ENCODE assay signal across 17 mouse cellular contexts in the genomic region with DNA sequence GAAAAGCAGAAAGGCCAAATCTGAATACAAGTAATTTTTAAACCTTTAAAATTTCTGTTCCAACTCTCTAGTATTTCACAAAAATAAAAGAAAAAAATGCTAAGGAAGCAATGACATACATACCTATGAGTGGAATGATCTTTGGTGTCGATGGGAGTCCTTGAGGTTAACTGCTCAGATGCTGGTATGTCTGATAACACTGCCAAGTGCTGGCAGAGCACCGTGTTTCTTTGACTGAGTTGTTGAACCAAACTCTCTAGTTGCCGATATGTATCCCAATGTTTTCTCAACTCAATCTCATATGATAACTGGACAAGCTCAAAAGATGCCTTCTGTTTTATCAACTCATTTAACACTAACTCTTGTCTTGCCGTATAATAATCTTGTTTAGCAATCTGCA. TPM values are rescaled to one million over a fixed set of nuclear protein-coding genes. Genes with fewer than 3 reads are reported as not detected.
A peak's percentile ranks its signal among the peaks of the same experiment; 100 is the strongest.
DNase-seq lines count a peak whose midpoint lies in the region; ATAC-seq lines count a peak whose summit lies in the region.
"Had no signal": no experiment of that assay in that cellular context is flagged by ENCODE, and none has a peak within 500 bp of the region (broad histone marks: within the 10 kb centered on the region; RNA-seq: fewer than 3 reads in every experiment).

No protein-coding gene starts in this region.

- peaks cover 11% of the 10 kb centered on the region; the same call in 1 of the 2 replicates for H3K36me3 ChIP-seq in lung, embryonic 15.5 days
- H3K36me3 ChIP-seq: midbrain, embryonic 15.5 days had no signal

- no peak overlapping the region for H3K9ac ChIP-seq in lung, embryonic 15.5 days
- H3K9ac ChIP-seq: hindbrain, embryonic 14.5 days; limb, embryonic 12.5 days; midbrain, embryonic 15.5 days had no signal

- H3K4me2 ChIP-seq in lung, embryonic 15.5 days: peak overlapping the region; percentile 8; the same call in 1 of the 2 replicates
- H3K4me2 ChIP-seq: hindbrain, embryonic 14.5 days; limb, embryonic 12.5 days; midbrain, embryonic 15.5 days had no signal

- WGBS in lung, embryonic 15.5 days: 50% methylated on average over 4 of the region's 4 CpGs

- ATAC-seq in lung, embryonic 15.5 days (ENCODE audit: borderline replicate concordance, extremely low read depth, low FRiP score, low TSS enrichment): no peak
- 0 out of 2 replicates have a peak, but pooled peaks have one; percentile 10 for ATAC-seq in megakaryocyte progenitor cell, adult 5-6 weeks (replicated peaks; ENCODE audit: poor library complexity)
- ATAC-seq: midbrain, embryonic 15.5 days had no signal

- no peak overlapping the region for H3K4me3 ChIP-seq in lung, embryonic 15.5 days
- H3K4me3 ChIP-seq: limb, embryonic 12.5 days; midbrain, embryonic 15.5 days had no signal

- intact Hi-C loops in heart, postnatal 14 days (cut with DNase I): no loop called here

- peaks cover 27% of the 10 kb centered on the region for H3K4me1 ChIP-seq in lung, embryonic 15.5 days

- no peaks in the 10 kb centered on the region for H3K27me3 ChIP-seq in lung, embryonic 15.5 days
- H3K27me3 ChIP-seq: limb, embryonic 12.5 days; midbrain, embryonic 15.5 days had no signal

- no peaks in the 10 kb centered on the region for H3K9me3 ChIP-seq in lung, embryonic 15.5 days
- H3K9me3 ChIP-seq: limb, embryonic 12.5 days; midbrain, embryonic 15.5 days had no signal

- H3K27ac ChIP-seq in lung, embryonic 15.5 days: no peak overlapping the region
- H3K27ac ChIP-seq: hindbrain, embryonic 14.5 days; limb, embryonic 12.5 days; midbrain, embryonic 15.5 days had no signal

- peak; percentile 68 for DNase-seq in heart, adult 11 months
- DNase-seq in heart, postnatal 14 days: no peak
- no peak for DNase-seq in lung, postnatal 25 days (ENCODE audit: low spot score)
- DNase-seq in c-Kit-positive CD71-positive TER-119-positive erythroid progenitor cells, embryonic 14.5 days (ENCODE audit: low spot score): peak; percentile 38
- no peak for DNase-seq in left cerebral cortex, adult 8-10 months (ENCODE audit: low spot score in 2 of 2)
- DNase-seq in layer of hippocampus, postnatal 10 days (ENCODE audit: low spot score in 2 of 2): no peak
- DNase-seq: adrenal gland, postnatal 36 days; cerebellum, postnatal 14 days; gastrocnemius, postnatal 10 days; heart, postnatal 10 days; kidney, adult 8-10 months; lung, postnatal 4 days had no signal

RNA-seq across cellular contexts. Expression of a gene that starts 3.5 kb away (rescaled TPM):
- 1 to 10 TPM in 1 of 2 experiments, under 1 TPM in 1; 0.98 to 2.0 TPM for total RNA-seq in heart, postnatal 14 days (2021)
- polyA plus RNA-seq in lung, embryonic 15.5 days (2015; fragmentation: Nextera tagmentation; extraction: Ambion mirVana): 0.60 and 1.2 TPM in 2 replicates
- total RNA-seq in megakaryocyte progenitor cell, adult 5-6 weeks (2015): 1.7 and 2.1 TPM in 2 replicates
- total RNA-seq in megakaryocyte progenitor cell, adult 5-6 weeks (2017): 1.2 and 2.5 TPM in 2 replicates
- 1 to 10 TPM in 2 of 4 experiments, under 1 TPM in 2; 0.80 to 2.5 (median 1.3) TPM for total RNA-seq in left cerebral cortex, adult 8-10 months (2022)
- 1 to 10 TPM in 1 of 2 experiments, under 1 TPM in 1; 0.58 to 2.0 TPM for total RNA-seq in layer of hippocampus, postnatal 10 days (2021)

RNA-seq across cellular contexts. Expression of a gene that starts 3.5 kb away (rescaled TPM):
- 1 to 10 TPM; 6.0 to 7.1 TPM for total RNA-seq in heart, postnatal 14 days (2021)
- polyA plus RNA-seq in lung, embryonic 15.5 days (2015; fragmentation: Nextera tagmentation; extraction: Ambion mirVana): 42.2 and 43.9 TPM in 2 replicates
- total RNA-seq in megakaryocyte progenitor cell, adult 5-6 weeks (2015): 90.0 and 96.2 TPM in 2 replicates
- total RNA-seq in megakaryocyte progenitor cell, adult 5-6 weeks (2017): 108 and 158 TPM in 2 replicates
- total RNA-seq in left cerebral cortex, adult 8-10 months (2022): 10 to 100 TPM in 1 of 4 experiments, 1 to 10 TPM in 3; 7.1 to 12.4 (median 7.4) TPM
- total RNA-seq in layer of hippocampus, postnatal 10 days (2021): 1 to 10 TPM; 6.5 to 8.9 TPM

RNA-seq across cellular contexts. Expression of a gene that starts 21.7 kb away (rescaled TPM):
- 100 to 1,000 TPM; 127 to 129 TPM for total RNA-seq in heart, postnatal 14 days (2021)
- polyA plus RNA-seq in lung, embryonic 15.5 days (2015; fragmentation: Nextera tagmentation; extraction: Ambion mirVana): 44.5 and 50.0 TPM in 2 replicates
- 14.7 and 17.4 TPM in 2 replicates for total RNA-seq in megakaryocyte progenitor cell, adult 5-6 weeks (2015)
- 20.1 and 21.0 TPM in 2 replicates for total RNA-seq in megakaryocyte progenitor cell, adult 5-6 weeks (2017)
- 10 to 100 TPM; 68.7 to 79.4 (median 72.7) TPM for total RNA-seq in left cerebral cortex, adult 8-10 months (2022)
- total RNA-seq in layer of hippocampus, postnatal 10 days (2021): 10 to 100 TPM; 64.1 to 69.0 TPM

Comparison
In these comparisons a context has a peak if more than half of its experiments do, and no peak if none do; other contexts are left out.
1. DNase-seq: peak in heart, adult 11 months (single experiment) and c-Kit-positive CD71-positive TER-119-positive erythroid progenitor cells, embryonic 14.5 days (single experiment); none in heart, postnatal 14 days (0 of 2), lung, postnatal 25 days (single experiment), left cerebral cortex, adult 8-10 months (0 of 2) and layer of hippocampus, postnatal 10 days (0 of 2).
2. RNA of a gene that starts 3.5 kb away (total RNA-seq): 90.0 to 158 TPM in megakaryocyte progenitor cell, adult 5-6 weeks; 6.5 to 8.9 TPM in layer of hippocampus, postnatal 10 days, 7.1 to 12.4 TPM in left cerebral cortex, adult 8-10 months and 6.0 to 7.1 TPM in heart, postnatal 14 days; every median in the first group is over 4 times any median in the second.